Mouse (Mus musculus): Measurements from ENCODE around the gene Efcab9.

The Efcab9 gene

DNA sequence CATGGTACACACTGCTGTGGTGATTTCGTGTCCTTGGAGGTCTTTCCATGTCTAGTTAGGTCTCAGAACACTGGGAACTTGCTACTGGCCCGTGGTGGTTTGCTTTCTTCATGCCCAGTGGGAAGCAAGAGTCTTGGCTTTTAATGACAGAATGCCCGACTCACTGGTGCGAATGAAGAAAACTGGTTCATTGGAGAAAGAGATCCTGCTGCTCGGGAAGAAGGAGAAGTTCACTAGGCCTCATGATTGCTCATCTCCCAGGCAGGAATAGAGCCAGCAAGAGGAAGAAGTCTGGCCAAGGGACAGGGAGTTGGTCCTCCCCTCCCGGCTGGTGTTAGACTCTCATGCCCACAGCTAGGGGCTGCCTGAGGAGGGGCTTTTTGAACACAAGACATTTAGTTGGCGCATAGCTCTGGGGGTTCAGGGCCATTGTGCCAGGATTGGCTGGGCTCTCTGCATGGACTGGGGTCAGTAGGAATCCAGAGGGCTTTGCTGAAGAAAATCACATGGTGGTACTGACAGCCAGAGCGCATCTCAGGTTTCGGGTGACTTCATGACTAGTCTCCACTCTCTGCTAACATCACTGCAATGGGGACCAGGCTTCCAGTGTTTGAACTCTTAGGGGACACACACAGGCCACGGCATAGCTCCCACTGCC, 24.6 kb upstream of the Efcab9 start:
- no peak for DNase-seq (ENCODE audit: low spot score)

DNA sequence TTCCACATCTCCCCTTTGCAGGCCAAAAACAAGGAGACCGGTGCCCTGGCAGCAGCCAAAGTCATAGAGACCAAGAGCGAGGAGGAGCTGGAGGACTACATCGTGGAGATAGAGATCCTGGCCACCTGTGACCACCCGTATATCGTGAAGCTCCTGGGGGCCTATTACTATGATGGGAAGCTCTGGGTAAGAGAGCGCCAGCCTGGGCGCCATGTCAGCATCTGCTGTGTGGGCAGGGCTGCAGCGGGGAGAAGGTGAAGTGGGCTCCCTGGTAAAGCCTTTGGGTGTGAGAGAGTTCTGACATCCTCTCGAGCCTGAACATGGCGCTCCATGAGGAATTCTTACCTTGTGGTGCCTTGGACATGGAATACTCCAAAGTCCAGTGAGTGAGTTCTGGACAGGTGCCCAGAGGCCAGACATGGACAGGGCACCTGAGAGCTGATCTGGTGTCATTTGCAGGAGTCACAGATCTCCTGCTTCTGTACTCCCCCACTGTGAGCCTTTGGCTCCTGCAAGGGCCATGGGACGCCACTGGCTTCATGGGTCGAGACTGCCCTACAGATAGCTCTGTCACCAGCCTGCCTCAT, 23.3 kb upstream of the Efcab9 start:
- DNase-seq (ENCODE audit: low spot score), result no peak

DNA sequence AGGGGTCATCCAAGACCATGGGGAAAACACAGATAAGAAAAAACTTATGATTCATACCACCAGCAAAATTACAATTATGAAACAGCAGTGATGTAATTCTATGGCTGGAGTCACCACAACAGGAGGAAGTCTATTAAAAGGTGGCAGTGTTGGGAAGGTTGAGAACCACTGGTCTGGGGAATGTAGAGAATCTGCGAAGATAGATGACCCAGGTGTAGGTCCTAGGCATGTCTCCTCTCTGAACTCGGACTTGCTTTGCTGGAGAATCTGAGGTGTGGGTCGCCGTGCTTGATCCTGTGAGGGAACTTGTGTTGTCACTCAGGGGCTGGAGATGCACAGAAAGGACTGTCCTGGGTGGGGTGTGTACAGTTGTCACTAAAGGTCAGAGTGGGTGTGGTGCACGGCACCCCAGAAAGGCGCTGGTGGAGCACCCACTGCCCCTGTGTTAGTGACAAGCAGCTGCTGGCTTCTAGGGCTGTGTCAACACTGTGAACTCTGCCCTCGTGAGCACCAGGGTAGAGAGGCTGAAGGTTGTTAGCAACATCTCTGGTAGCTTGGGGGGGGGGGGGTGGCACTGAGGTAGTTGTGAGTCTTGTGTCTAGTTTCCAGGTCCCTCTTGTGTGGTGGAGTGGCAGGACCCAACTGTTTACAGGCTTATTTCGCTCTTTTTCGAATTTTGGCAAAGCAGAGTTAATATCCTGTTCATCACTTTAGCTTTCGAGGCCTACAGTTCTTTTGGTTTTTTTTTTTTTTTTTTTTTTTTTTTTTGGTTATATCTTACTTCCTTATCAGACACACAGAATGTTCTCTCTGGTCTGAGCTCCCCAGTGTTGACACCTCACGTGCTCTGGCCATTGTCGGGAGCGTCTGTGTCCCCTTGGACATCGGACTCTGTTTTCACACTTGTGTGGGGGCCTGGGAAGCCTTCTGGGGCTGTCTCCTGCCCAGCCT, 22.5 kb upstream of the Efcab9 start:
- DNase-seq (ENCODE audit: low spot score), result no peak

DNA sequence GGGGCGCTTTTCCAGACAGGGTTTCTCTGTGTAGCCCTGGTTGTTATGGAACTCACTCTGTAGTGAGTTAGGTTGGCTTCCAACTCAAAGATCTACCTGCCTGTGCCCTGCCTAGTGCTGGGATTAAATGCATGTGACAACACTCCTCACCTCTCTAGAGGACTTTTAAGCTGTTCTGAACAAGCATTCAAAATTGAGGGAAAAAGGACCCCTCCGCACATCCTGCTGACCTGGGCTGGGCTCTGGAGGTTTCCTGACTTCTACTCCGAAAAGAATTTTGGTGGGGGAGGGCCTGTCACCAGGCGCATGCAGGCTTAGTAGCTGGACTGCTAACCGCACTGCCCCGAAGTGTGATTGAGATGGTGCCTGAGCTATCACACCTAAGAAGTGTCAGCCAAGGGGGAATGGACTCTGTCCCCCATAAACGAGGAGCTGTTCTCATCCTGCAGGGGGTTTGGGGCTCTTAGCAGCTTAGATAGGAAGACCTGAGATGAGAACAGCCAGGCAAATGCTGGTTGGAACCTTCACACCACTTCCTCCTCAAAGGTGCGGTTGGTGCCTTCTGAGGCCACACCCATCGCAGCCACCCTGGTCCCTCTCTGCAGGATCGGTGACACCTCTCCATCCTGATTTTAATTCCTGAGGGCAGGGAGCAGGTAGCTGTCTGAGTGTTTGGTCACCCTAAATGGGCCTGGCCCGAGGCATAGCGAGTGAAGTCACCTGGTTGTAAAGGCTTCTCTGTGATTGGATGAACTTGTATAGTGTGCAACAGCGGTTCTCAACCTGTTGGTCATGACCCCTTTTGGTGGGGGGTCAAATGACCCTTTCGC, 21.6 kb upstream of the Efcab9 start:
- no peak for DNase-seq (ENCODE audit: low spot score)

DNA sequence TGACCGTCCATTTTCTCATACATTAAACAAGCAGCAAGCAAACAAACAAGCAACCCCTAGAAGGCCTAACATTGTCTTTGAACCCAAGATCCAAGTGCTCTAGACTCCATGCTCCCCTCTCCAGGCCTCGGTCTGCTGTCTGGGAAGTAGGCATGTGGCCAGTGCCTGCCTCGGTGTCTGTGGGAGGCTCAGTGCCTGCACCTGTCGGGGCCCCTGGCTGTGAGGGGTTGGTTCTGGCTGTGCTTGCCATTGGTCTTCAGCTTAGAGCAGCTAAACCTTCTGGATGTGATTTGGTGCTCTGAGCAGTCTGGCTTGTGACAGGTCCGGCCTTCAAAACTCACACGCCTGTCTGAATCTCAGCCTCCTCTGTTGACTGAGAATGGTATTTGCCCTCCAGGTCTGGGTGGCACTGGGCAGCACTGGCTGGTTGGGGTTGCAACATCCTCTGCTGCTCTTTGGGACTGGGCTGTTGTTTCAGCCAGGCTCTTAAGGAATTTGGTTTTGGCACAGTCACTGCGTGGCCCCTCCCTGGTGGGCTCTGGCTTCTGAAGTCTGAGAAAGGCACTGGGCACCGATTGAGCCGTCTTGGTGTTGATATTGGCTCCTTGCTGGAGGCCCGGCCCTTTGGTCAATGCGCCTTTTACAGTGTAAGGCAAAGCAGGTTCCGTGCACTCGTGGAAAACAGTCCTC, 20.7 kb upstream of the Efcab9 start:
- DNase-seq (ENCODE audit: low spot score), result no peak

DNA sequence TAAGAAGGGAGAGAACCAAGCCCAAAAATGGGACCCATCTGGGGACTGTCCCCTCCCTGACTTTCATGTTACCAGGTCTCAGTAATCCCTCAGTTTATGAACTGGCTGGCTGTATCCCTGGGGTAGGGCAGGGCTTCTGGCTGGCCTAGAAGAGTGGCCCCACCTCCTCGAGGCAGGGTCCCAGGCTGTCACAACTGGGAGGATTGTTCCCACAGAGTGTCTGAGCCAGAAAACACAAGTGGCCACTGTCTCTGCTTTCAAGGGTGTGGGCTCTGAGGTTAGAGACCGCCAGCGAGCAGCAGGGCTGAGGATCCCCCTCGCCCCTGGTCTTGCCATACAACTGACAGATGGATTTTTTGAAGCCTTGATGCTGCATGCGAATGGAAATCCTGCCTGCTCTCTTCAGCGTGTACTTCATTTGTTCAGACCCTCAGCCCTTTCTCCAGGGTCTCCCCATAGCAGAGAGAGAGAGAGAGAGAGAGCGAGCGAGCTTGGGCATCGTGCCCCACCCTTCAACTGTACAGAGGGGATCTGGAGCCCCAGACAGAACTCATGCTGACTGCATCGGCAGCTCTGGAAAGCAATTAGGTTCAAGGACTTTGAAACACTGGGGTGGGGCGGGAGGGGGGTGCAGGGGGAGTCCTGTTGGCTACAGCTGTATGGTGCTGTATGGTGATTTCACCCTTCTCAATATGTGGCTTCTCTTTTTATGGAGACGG, 19.9 kb upstream of the Efcab9 start:
- DNase-seq (ENCODE audit: low spot score), result no peak

DNA sequence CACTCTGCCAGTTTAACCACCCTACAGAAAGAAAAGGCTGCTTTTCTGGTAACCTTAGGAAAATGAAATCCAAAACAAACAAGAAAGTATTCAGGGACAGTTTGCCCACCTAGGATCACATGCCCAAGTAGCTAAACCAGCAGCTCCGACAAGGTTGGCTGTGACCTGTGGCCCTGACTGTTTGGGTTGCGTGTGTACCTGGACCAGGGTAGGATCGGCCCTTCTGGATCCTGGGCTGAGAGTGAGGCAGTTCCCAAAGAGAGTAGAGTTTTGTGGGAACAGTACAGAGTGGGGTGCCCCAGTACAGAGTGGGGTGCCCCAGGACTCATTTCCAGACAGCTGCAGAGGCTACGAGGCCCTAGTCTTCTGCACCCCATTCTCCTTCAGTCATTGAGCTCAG, 19.2 kb upstream of the Efcab9 start:
- no peak for DNase-seq (ENCODE audit: low spot score)

DNA sequence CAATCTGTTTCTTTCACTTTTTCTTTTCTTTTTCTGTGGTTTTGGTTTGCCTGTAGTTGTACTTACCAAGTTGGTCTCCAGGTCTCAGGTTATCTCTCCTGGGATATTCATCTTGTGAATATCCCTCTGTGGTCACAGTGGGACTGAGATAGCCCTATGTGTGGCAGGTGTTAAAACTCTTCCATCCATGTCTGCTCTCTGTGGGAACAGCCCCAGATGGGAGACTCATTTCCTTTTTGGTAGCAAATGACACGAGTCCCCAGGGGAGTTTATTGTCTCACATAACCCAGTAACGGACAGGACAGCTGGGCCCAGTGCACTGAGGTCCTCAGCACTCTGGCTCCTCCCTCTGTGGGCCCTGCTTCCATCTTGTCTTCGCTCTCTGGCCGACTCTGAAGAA, 18.2 kb upstream of the Efcab9 start:
- DNase-seq (ENCODE audit: low spot score), result no peak

DNA sequence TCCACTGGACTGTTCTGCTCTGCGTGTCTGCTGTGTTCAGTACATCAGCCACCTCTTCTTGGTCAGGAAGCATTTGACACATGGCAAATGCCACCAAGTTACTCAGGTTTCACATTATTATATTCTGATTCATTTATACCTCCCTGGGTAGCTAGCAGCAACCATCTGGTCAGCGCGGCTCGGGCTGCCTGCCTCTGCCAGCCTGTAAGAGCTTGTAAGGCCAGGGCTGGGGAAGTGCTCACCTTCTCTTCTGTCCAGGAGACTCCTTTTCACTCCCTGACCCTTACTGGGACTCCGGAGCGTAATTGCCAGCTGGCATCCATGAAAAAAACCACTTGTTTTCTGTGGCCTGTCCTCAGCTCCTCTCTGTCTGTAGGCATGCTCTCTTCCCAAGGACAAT, 17.4 kb upstream of the Efcab9 start:
- no peak for DNase-seq (ENCODE audit: low spot score)

DNA sequence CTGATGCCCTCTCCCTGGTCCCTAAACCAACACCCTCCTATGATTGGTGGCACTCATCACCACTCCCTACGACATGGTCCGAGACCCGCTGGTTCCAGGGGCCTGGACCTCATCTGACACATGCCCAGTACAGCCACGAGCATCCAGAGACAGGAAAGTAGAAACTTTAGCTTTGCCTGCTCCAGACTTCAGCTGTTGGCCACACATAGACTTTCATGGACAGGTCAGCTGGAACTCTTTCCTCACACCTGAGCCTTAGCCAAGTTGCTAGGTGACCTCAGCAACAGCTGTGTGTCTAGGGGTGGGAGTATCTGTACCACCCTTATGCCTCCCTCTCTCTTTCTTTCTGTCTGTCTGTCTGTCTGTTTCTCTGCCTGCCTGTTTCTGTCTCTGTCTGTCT, 16.4 kb upstream of the Efcab9 start:
- no peak for DNase-seq (ENCODE audit: low spot score)

DNA sequence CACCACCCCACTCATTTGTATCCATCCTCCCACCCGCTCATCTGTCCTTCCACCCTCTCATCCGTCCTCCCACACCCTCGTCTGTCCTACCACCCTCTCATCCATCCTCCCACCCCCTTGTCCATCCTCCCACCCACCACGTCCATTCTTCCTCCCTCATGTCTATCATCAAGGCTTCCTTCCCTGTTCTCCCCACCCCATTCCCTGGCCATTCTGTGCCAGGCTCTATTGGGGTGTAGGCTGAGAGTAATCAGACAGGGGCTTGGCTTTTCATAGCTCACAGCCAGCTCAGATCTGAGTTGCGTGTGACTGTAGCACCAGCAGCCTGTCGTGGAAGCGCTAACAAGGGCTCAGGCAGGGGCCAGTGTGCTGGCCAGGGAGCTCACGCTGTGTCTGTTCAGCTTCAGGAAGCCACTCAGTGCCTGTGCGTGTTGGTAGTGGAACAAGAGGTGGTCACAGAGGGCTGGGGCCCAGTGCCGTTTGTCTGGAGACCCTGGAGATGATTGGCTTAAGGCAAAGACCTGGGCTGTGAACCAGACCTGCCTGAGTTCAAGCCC, 15.6 kb upstream of the Efcab9 start:
- DNase-seq (ENCODE audit: low spot score), result no peak

DNA sequence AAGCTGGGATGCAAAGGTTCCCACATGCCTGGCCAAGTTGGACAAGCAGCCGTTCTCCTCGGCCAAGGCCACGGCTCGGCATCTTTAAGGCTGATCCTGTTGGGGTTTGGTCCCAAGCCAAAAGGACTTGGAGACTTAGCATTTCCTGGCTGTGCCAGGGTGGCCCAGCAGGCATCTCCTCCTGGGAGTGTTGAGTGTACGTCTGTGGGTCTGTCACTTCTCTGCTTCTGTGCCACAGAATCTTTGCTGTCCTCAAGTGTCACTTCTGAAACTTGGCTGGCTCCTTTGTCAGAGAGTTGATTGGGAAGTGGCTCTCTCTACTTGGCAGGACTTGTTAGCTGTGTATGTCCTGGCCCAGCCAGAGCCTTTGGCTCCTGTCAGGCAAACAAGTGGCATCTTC, 14.6 kb upstream of the Efcab9 start:
- peak; percentile 70 for DNase-seq (ENCODE audit: low spot score)

DNA sequence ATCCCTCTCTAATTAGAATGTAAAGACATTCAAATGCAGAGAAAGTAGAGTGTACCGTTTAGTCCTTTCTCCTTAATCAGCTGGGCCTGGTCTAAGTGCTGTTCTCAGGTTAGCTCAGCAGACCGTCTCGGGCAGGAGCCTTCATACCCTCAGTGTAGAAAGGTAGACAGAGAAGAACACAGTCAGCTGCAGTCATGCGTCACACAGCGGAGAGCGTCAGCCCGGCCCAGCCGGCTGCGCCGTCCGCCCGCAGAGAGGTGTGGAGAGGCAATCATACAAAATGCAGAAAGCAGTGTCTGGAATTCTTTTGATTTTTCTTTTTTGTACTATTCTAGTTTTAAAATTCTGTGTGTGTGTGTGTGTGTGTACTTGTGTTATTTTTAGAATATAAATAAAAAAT, 13.7 kb upstream of the Efcab9 start:
- no peak for DNase-seq (ENCODE audit: low spot score)

DNA sequence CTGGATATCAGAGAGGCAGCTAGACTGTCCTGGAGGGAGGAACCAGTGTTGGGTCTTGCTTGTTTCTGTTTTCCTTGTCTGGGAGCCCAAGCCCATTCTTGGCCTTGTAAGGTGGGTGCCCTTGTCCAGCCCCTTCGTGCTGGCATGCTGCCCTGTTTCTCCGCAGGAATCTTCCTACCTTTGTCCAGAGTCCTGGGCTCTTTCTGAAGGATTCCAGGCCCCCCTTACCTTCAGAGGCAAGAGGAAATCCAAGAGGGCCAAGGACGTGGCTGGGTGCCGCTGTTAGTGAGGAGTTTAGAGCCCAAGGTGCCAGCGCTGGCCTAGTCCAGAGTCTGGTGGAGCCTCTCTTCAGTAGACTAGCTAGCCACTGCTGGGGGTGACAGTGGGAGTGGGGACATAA, 12.6 kb upstream of the Efcab9 start:
- no peak for DNase-seq (ENCODE audit: low spot score)

DNA sequence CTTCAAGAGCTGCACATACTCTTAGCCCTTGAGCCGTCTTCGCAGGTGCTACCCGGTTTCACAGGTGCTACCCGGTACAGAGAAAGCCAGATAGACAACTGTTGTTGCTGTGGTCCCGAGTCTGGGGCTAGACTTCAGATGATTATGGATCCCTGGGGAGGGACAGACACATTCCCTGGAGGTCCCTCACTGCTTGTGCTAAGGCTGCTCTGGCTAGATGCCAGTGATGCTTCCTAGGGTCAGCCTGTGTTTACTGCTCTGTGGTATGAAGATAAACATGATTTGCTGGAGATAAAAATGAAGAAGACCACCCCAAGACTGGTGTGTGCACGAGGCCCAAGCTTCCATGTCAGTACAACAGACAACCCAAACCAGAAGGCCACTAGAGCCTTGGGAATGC, 12.2 kb upstream of the Efcab9 start:
- DNase-seq (ENCODE audit: low spot score), result no peak

DNA sequence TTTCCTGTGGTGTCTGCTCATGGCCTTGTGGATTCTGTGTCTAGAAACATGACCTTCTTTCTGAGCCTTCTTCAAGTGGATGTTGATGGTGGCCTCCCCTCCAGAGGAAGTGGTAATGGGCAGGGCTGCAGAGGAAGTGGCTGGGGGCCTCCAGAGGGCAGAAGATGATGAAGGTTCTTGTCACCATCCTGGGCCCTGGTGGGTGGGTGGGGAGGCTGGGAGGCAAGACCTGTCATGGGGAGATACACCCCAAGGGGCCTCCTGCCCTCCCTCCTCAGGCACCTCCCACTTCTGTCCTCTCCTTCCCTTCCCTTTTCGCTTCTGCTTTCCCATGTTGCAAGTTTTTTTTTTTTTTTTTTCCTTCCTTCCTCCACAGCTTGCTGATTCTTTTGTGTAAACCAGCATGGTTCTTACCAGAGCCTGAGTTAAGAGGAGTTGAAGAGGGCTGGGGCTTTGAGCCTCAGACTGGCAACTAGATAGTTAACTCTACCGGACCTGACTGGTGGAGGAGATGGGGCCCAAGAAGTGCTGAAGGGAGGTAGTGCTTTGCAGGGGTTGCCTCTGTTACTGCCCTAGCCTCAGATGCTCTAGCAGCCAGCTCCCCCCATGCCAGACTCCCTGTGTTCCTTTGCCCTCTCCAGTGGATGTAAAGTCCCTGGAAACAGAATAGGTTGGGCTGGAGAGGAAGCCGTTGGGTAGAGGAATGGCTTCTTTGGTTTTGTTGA, 11.0 kb upstream of the Efcab9 start:
- no peak for DNase-seq (ENCODE audit: low spot score)

DNA sequence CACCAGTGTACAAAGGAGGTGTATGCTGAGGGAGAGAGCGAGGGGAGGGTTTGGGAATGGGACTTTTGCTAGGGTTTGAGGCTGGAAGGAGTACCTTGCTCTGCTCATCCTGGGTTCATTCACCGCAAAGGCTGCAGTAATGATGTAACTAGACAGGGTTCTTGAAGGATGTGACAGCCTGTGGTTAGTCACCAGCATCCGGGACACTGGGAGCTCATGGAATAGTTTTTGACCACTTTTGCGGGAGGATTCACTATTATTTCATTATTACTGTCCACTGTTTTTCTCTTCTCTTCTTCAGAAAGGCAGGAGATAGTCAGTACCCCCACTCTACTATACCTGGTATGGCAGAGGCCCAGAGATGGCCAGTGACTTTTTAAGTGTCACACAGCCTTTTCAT, 10.3 kb upstream of the Efcab9 start:
- no peak for DNase-seq (ENCODE audit: low spot score)

DNA sequence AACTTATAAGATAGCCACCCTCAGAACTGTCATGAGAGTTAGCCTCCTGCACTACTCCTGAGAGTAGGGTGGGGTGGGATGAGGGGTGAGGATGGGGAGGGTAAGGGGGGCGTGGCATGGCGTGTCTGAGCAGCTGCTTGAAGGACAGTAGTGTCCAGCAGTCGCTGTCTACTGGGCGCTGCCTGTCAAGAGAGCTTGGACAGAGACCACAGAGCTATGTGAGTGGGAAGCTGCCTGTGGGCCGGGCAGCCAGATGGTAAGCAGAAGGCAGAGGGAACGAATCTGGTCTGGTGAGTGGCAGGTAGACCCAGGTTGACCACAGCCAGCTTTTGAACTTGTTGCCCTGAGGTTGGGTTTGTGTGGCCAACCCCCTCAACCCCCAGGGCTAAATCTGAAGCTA, 8.6 kb upstream of the Efcab9 start:
- DNase-seq (ENCODE audit: low spot score), result no peak

DNA sequence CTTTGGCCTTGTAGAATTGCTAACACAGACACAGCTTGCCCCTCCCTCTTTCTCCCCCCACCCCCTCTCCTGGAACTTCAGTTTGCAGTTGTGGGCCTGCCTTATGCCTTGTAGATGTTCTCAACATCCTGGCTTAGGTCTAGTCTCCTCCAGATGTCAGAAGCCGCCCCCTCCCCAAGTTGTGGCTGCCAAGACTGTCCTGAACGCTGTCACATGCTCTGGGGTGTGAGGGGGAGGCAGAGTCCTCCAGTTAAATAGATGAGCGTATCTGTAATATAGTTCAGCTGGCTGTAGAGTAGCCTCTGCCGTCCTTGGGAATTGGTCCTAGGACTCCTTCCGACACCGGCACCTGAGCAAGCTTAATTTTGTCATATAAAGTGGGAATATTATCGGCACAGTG, 7.8 kb upstream of the Efcab9 start:
- DNase-seq (ENCODE audit: low spot score), result no peak

DNA sequence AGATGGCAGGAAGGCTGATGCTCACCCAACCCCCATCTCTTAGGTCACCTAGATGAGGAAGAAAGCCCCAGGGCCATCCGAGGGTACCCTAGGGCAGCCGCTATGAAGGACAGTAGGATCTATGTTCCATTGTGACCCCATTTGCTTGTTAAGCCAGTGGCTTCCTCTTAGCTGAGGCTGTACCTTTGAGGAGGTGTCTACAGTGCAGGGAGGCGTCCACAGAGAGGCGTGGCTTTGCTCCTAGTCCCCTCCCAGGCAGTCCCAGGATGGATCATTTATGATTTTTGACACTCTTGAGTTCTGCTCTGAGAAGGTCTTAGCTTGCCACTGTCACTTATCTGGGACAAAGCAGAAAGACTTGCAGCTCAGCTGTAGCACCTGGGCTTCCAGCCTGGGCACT, 7.0 kb upstream of the Efcab9 start:
- no peak for DNase-seq (ENCODE audit: low spot score)

Measured in testis, postnatal 10 days (tissue).